Mouse (Mus musculus): ENCODE results near the gene Tmem132c.

DNA sequence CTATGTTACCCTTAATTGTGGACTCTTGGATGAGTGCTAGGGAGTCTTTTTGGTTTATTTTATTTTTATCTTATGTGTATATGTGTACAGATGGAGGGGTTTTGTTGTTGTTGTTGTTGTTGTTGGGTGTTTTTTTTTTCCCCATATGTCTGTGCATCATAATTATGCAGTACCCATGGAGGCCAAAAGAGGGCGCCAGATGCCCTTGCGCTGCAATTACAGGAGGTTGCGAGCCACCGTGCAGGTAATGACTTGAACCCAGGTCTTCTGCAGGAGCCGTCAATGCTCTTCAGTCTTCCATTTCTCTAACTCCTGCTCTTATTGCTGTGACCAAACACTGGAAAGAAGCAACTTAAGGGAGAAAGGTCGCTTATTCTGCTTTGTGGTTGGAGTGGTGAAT lies 23.9 kb upstream of the Tmem132c start:
- TF ChIP-seq CTCF (IDR thresholded peaks at IDR 0.05; ENCODE audit: borderline replicate concordance, extremely low read depth, insufficient read depth, insufficient read length) (peak; percentile 25; the same call in 1 of the 2 replicates), POLR2A (IDR thresholded peaks at IDR 0.05; ENCODE audit: borderline replicate concordance, extremely low read depth, insufficient read depth, insufficient read length, poor library complexity, severe bottlenecking) (no peak)
